Mouse (Mus musculus) spleen, adult 2 months (tissue): ENCODE data around the gene Shld1.

Experiments
- CTCF ChIP-seq: fragments of 200-500 bp; IDR thresholded peaks from 2 replicates; pipeline ENCODE4 v1.5.1; 2011; ENCODE audit warnings: mild to moderate bottlenecking, inconsistent platforms; ENCODE audit not compliant: insufficient read depth, insufficient read length, insufficient replicate concordance; ENCODE audit errors: extremely low read depth
- POLR2A ChIP-seq: fragments of 200-500 bp; IDR thresholded peaks from 2 replicates; pipeline ENCODE4 v1.6.1; 2011; ENCODE audit warnings: low read depth, low read length, inconsistent platforms

DNA sequence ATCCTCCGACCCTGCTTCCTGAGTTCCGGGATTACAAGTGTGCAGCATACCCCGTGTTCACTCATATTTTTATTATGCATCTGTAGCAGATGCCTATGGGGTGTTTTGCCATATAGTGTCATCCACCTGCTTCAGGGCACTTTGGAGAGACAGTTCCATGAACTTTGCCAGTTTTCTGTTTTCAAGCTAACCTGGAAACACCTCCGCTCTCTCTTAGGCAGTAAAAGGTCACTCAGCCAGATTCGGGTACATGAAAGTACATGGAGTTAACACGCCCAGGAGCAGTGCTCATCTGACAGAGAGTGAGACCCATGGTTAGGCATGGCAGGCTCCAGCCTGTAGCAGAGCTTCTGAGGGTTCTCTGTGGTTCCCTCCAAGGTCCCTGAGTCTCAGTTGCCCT lies 48.4 kb upstream of the Shld1 start:
- no peak for TF ChIP-seq POLR2A
- no peak for TF ChIP-seq CTCF
